Mouse (Mus musculus) brain, embryonic 14.5 days (tissue): ENCODE data around the gene Foxred1.

Source experiments
- CTCF ChIP-seq: fragments of 200-500 bp; IDR thresholded peaks from 2 replicates; pipeline ENCODE4 v1.5.1; 2012; ENCODE audit warnings: inconsistent platforms, mild to moderate bottlenecking, moderate library complexity, borderline replicate concordance; ENCODE audit not compliant: insufficient read depth, insufficient read length; ENCODE audit errors: extremely low read depth
- POLR2A ChIP-seq: fragments of 200-500 bp; IDR thresholded peaks from 2 replicates; pipeline ENCODE4 v1.6.1; 2012; ENCODE audit warnings: mild to moderate bottlenecking, inconsistent platforms, borderline replicate concordance; ENCODE audit not compliant: poor library complexity, insufficient read depth, insufficient read length, severe bottlenecking; ENCODE audit errors: extremely low read depth

DNA sequence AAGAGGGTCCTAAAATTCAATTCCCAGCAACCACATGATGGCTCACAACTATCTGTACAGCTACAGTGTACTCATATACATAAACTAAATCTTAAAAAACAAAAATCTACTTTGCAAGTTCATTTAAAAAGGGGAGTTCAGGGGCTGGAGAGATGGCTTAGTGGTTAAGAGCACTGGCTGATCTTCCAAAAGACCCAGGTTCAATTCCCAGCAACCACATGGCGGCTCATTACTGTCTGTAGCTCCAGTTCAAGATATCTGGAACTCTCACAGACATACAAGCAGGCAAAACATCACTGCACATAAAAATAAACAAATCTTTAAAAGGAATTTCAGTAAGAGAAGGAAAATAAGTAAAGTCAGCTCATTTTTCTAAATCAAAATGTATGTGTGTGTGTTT, 27.5 kb upstream of the Foxred1 start:
- TF ChIP-seq CTCF (no peak), POLR2A (no peak)
